Mouse (Mus musculus) liver, postnatal 0 days (tissue): ENCODE measurements around the gene Hoxd4.

Experiments
- CTCF ChIP-seq: sonication (generic); IDR thresholded peaks from 2 replicates; pipeline ENCODE4 v1.5.1; 2016; ENCODE audit warnings: antibody characterized with exemption, low read depth
- EP300 ChIP-seq: IDR thresholded peaks from 2 replicates; pipeline ENCODE4 v1.6.1; 2016; ENCODE audit warnings: antibody characterized with exemption, low read depth, mild to moderate bottlenecking

DNA sequence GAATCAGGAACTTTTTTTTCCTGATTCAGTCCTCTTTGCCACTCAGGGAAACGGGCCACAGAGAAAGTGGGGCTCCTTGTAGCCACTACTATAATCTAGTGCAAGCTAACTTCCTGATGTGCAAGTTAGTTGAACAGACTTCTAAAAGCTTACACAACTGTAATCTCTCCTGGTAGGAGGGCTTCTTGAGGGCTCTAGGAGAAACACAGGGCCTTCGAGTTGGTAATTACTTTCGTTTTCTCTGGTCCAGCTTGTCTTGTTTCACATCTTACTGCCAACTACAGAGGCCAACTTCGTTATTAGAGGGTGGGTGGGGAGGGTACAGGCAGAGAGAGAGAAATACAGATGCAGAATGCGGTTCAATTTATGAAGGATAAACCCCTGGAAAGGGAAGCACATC is 39.9 kb upstream of the Hoxd4 start:
- TF ChIP-seq EP300, result no peak
- no peak for TF ChIP-seq CTCF
